Mouse (Mus musculus): ENCODE measurements around the gene Znrf1. TPM values are rescaled to one million over a fixed set of nuclear protein-coding genes. Genes with fewer than 3 reads are reported as not detected.

Gene Znrf1
- total RNA-seq, 1 experiment: 38.4 TPM

DNA sequence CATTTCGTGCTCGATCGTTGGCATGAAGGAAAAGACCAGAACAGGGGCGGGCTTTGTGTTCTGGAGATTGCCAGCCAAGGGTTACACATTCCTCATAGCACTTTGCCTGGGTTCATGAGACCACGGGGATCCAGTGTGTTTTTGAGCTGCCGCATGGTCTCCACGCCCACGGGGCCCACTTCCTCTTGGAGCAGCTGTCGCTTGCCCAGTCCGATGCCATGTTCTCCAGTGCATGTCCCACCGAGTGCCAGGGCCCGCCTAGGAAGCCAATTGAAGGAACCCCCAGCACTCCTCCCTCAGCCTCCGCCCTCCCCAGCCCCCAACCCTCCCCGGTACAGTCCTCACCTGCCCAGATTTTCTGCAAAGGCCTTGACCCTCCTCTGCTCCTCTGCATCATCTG is 91.0 kb downstream of the Znrf1 start:
- H3K9me3 ChIP-seq (ENCODE audit: control insufficient read depth, insufficient read depth, low read depth, low read length): no peaks in the 10 kb centered on the region
- H3K4me1 ChIP-seq (ENCODE audit: control insufficient read depth in 2 of 2, insufficient read depth in 2 of 2, low read length in 2 of 2, poor library complexity in 1 of 2): peaks cover under 1 to 42% of the 10 kb centered on the region in 2 experiments; a peak in 2 of 4 replicates
- in situ Hi-C loops (cut with MboI; ENCODE audit: low sequenced_read_pairs in 2 of 2, unreplicated experiment in 2 of 2): no loop called here
- DNase-seq (ENCODE audit: low read depth, low spot score): no peak
- no peak overlapping the region for H3K4me3 ChIP-seq (ENCODE audit: insufficient read depth in 1 of 2, low read depth in 1 of 2, low read length in 2 of 2, poor library complexity in 1 of 2, severe bottlenecking in 1 of 2)
- H3K27ac ChIP-seq (ENCODE audit: insufficient read depth, low read depth, low read length, poor library complexity, severe bottlenecking): no peak overlapping the region
- peaks cover 3% of the 10 kb centered on the region; the same call in 1 of the 2 replicates for H3K36me3 ChIP-seq (ENCODE audit: control insufficient read depth, insufficient read depth, low read length, poor library complexity, severe bottlenecking)
- H3K9ac ChIP-seq (ENCODE audit: insufficient read depth, low read depth, low read length, poor library complexity, severe bottlenecking): no peak overlapping the region
- TF ChIP-seq HCFC1 (IDR thresholded peaks at IDR 0.05; ENCODE audit: borderline replicate concordance, insufficient read depth, low read length) (no peak), ZC3H11A (IDR thresholded peaks at IDR 0.05; ENCODE audit: borderline replicate concordance, low read depth, low read length) (no peak), ZNF384 (IDR thresholded peaks at IDR 0.05; ENCODE audit: low read depth, low read length) (no peak), MAFK (IDR thresholded peaks at IDR 0.05; ENCODE audit: insufficient read depth, low read depth, low read length) (no peak), CHD2 (IDR thresholded peaks at IDR 0.05; ENCODE audit: low read depth, low read length) (no peak)

DNA sequence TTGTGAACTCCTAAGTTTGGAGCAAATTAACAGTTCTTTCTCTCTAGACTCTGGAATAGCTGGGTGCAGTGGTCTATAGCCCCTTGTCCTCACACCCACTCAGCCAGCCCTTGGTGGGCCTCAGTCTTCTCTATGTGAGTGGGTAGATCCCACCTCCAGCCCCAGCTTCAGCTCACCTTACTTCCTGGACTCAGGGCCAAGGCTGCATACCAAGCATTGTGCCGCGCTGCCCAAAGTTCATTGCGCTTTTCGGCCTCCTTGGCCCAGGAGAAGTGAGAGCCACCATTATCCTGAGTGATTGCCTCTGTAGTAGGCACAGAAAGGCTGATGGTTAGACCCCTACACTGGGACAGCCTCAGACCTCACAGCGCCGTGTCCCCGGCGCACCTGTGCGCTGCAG is 92.0 kb downstream of the Znrf1 start:
- Histone ChIP-seq H3K36me3 (ENCODE audit: control insufficient read depth, insufficient read depth, low read length, poor library complexity, severe bottlenecking) (0 out of 2 replicates have a peak, but pooled peaks cover 1% of the 10 kb centered on the region), H3K27ac (ENCODE audit: insufficient read depth, low read depth, low read length, poor library complexity, severe bottlenecking) (no peak overlapping the region), H3K9ac (ENCODE audit: insufficient read depth, low read depth, low read length, poor library complexity, severe bottlenecking) (peak overlapping the region; percentile 24; the same call in 1 of the 2 replicates), H3K4me1 (ENCODE audit: control insufficient read depth in 2 of 2, insufficient read depth in 2 of 2, low read length in 2 of 2, poor library complexity in 1 of 2) (peaks cover 0 to 36% of the 10 kb centered on the region in 2 experiments; a peak in 2 of 4 replicates), H3K9me3 (ENCODE audit: control insufficient read depth, insufficient read depth, low read depth, low read length) (no peaks in the 10 kb centered on the region), H3K4me3 (ENCODE audit: insufficient read depth in 1 of 2, low read depth in 1 of 2, low read length in 2 of 2, poor library complexity in 1 of 2, severe bottlenecking in 1 of 2) (peak overlapping the region; percentile 18 to 46; a peak in 2 of 4 replicates)
- in situ Hi-C loops (cut with MboI; ENCODE audit: low sequenced_read_pairs in 2 of 2, unreplicated experiment in 2 of 2): no loop called here
- TF ChIP-seq MAFK (IDR thresholded peaks at IDR 0.05; ENCODE audit: insufficient read depth, low read depth, low read length): no peak
- TF ChIP-seq ZC3H11A (IDR thresholded peaks at IDR 0.05; ENCODE audit: borderline replicate concordance, low read depth, low read length): no peak
- TF ChIP-seq ZNF384 (IDR thresholded peaks at IDR 0.05; ENCODE audit: low read depth, low read length): no peak
- no peak for TF ChIP-seq CHD2 (IDR thresholded peaks at IDR 0.05; ENCODE audit: low read depth, low read length)
- TF ChIP-seq HCFC1 (IDR thresholded peaks at IDR 0.05; ENCODE audit: borderline replicate concordance, insufficient read depth, low read length): no peak
- DNase-seq (ENCODE audit: low read depth, low spot score): no peak

GRCm38 (mm10) chr8:111628401-111628800 is 92.5 kb downstream of the Znrf1 start:
- H3K4me3 ChIP-seq (ENCODE audit: insufficient read depth in 1 of 2, low read depth in 1 of 2, low read length in 2 of 2, poor library complexity in 1 of 2, severe bottlenecking in 1 of 2): peak overlapping the region; percentile 43 to 46; a peak in 3 of 4 replicates
- H3K36me3 ChIP-seq (ENCODE audit: control insufficient read depth, insufficient read depth, low read length, poor library complexity, severe bottlenecking): no peaks in the 10 kb centered on the region
- no peak for TF ChIP-seq HCFC1 (IDR thresholded peaks at IDR 0.05; ENCODE audit: borderline replicate concordance, insufficient read depth, low read length)
- TF ChIP-seq CHD2 (IDR thresholded peaks at IDR 0.05; ENCODE audit: low read depth, low read length): no peak
- TF ChIP-seq ZNF384 (IDR thresholded peaks at IDR 0.05; ENCODE audit: low read depth, low read length): no peak
- no peak for TF ChIP-seq MAFK (IDR thresholded peaks at IDR 0.05; ENCODE audit: insufficient read depth, low read depth, low read length)
- TF ChIP-seq ZC3H11A (IDR thresholded peaks at IDR 0.05; ENCODE audit: borderline replicate concordance, low read depth, low read length): no peak
- H3K4me1 ChIP-seq (ENCODE audit: control insufficient read depth in 2 of 2, insufficient read depth in 2 of 2, low read length in 2 of 2, poor library complexity in 1 of 2): peaks cover 0 to 34% of the 10 kb centered on the region in 2 experiments; a peak in 2 of 4 replicates
- in situ Hi-C loops (cut with MboI; ENCODE audit: low sequenced_read_pairs in 2 of 2, unreplicated experiment in 2 of 2): no loop called here
- no peak for DNase-seq (ENCODE audit: low read depth, low spot score)
- H3K9ac ChIP-seq (ENCODE audit: insufficient read depth, low read depth, low read length, poor library complexity, severe bottlenecking): peak overlapping the region; percentile 24; the same call in 1 of the 2 replicates
- no peaks in the 10 kb centered on the region for H3K9me3 ChIP-seq (ENCODE audit: control insufficient read depth, insufficient read depth, low read depth, low read length)
- no peak overlapping the region for H3K27ac ChIP-seq (ENCODE audit: insufficient read depth, low read depth, low read length, poor library complexity, severe bottlenecking)

DNA sequence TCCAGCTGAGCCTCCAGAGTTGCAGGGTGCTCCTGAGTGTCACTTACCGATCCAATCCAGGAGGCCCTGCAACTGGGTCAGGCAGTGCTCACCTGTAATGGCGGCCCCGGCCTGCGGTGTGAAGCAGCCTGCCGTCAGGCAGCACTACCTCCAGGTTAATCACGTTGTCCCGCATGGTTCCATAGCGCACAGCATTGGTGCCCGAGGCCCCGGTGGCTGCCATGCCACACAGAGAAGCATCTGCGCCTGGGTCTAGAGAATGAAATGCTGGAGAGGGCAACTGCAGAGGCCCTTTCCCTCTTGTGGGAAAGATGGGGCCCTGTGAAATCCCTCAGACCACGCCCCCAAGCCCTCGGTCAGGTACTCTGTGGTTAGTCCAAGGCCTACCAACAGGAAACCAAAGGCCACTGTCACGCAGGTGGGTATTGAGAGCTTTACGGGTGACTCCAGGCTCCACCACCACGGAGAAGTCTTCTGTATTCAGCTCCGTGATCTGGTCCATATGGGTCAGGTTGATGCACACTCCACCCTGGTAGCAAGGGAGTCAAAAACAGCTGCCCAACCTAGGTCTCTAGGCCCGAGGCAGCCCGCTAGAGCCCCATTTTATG is 93.1 kb downstream of the Znrf1 start:
- H3K9ac ChIP-seq (ENCODE audit: insufficient read depth, low read depth, low read length, poor library complexity, severe bottlenecking): no peak overlapping the region
- no peaks in the 10 kb centered on the region for H3K9me3 ChIP-seq (ENCODE audit: control insufficient read depth, insufficient read depth, low read depth, low read length)

More for the DNA sequence above, 93.1 kb downstream of the Znrf1 start:
- TF ChIP-seq ZC3H11A (IDR thresholded peaks at IDR 0.05; ENCODE audit: borderline replicate concordance, low read depth, low read length) (no peak), MAFK (IDR thresholded peaks at IDR 0.05; ENCODE audit: insufficient read depth, low read depth, low read length) (no peak), CHD2 (IDR thresholded peaks at IDR 0.05; ENCODE audit: low read depth, low read length) (no peak), ZNF384 (IDR thresholded peaks at IDR 0.05; ENCODE audit: low read depth, low read length) (no peak), HCFC1 (IDR thresholded peaks at IDR 0.05; ENCODE audit: borderline replicate concordance, insufficient read depth, low read length) (no peak)
- H3K36me3 ChIP-seq (ENCODE audit: control insufficient read depth, insufficient read depth, low read length, poor library complexity, severe bottlenecking): no peaks in the 10 kb centered on the region
- H3K4me1 ChIP-seq (ENCODE audit: control insufficient read depth in 2 of 2, insufficient read depth in 2 of 2, low read length in 2 of 2, poor library complexity in 1 of 2): peaks cover 0 to 30% of the 10 kb centered on the region in 2 experiments; a peak in 2 of 4 replicates
- H3K27ac ChIP-seq (ENCODE audit: insufficient read depth, low read depth, low read length, poor library complexity, severe bottlenecking): no peak overlapping the region
- in situ Hi-C loops (cut with MboI; ENCODE audit: low sequenced_read_pairs in 2 of 2, unreplicated experiment in 2 of 2): no loop called here
- H3K4me3 ChIP-seq (ENCODE audit: insufficient read depth in 1 of 2, low read depth in 1 of 2, low read length in 2 of 2, poor library complexity in 1 of 2, severe bottlenecking in 1 of 2): peak overlapping the region; percentile 43 to 46; a peak in 3 of 4 replicates
- DNase-seq (ENCODE audit: low read depth, low spot score): no peak
